Mouse (Mus musculus) kidney, adult 11 months (tissue): ENCODE results near the gene Ift46.

ENCODE experiments used
- DNase-seq: peaks from one replicate; pipeline ENCODE4 v3.0.0; 2022

Gene Ift46

GRCm38 (mm10) chr9:44767101-44768028 is at the start of gene Ift46, which contains the start of gene Arcn1:
Gene Ift46 (plus strand): TSS chr9:44767908.
Gene Arcn1 (minus strand): TSS chr9:44767845.
- DNase-seq, result peak; percentile 79

GRCm38 (mm10) chr9:44718937-44719631 is 48.6 kb upstream of the Ift46 start:
- no peak for DNase-seq

- no peak for DNase-seq
Measured at GRCm38 (mm10) chr9:44719632-44720357, 47.9 kb upstream of the Ift46 start.

- DNase-seq, result peak; percentile 40
Measured at GRCm38 (mm10) chr9:44720358-44721153, 47.2 kb upstream of the Ift46 start.

GRCm38 (mm10) chr9:44721154-44721876 is 46.4 kb upstream of the Ift46 start:
- peak; percentile 92 for DNase-seq

GRCm38 (mm10) chr9:44721877-44722186 is 45.9 kb upstream of the Ift46 start:
- no peak for DNase-seq

GRCm38 (mm10) chr9:44722575-44722974 is 45.1 kb upstream of the Ift46 start:
- no peak for DNase-seq

GRCm38 (mm10) chr9:44723008-44723407 is 44.7 kb upstream of the Ift46 start:
- DNase-seq, result no peak

- no peak for DNase-seq
Measured at GRCm38 (mm10) chr9:44723521-44724041, 44.1 kb upstream of the Ift46 start.

- DNase-seq, result peak; percentile 45
Measured at GRCm38 (mm10) chr9:44724223-44724622, 43.5 kb upstream of the Ift46 start.

GRCm38 (mm10) chr9:44724665-44725064 is 43.0 kb upstream of the Ift46 start:
- no peak for DNase-seq

- DNase-seq, result peak; percentile 69
Measured at GRCm38 (mm10) chr9:44726431-44727146, 41.1 kb upstream of the Ift46 start.

- no peak for DNase-seq
Measured at GRCm38 (mm10) chr9:44727441-44727840, 40.3 kb upstream of the Ift46 start.

- no peak for DNase-seq
Measured at GRCm38 (mm10) chr9:44732130-44732549, 35.6 kb upstream of the Ift46 start.

- DNase-seq, result no peak
Measured at GRCm38 (mm10) chr9:44732921-44733530, 34.7 kb upstream of the Ift46 start.

GRCm38 (mm10) chr9:44733671-44734523 is 33.8 kb upstream of the Ift46 start:
- peak; percentile 52 for DNase-seq

- peak; percentile 71 for DNase-seq
Measured at GRCm38 (mm10) chr9:44734524-44735494, 32.9 kb upstream of the Ift46 start, which contains the start of gene Phldb1. Gene Phldb1 (minus strand): TSS chr9:44735198.

GRCm38 (mm10) chr9:44735886-44736285 is 31.8 kb upstream of the Ift46 start:
- DNase-seq, result no peak
